Mouse (Mus musculus) kidney, adult 2 months (tissue): ENCODE measurements around the gene Krt5.

Source experiments
- CTCF ChIP-seq: fragments of 200-500 bp; conservative IDR thresholded peaks from 2 replicates; pipeline ENCODE4 v1.5.1; 2011; ENCODE audit warnings: low read depth, mild to moderate bottlenecking, control low read depth, low read length, moderate library complexity, mixed read lengths; ENCODE audit not compliant: insufficient read depth, insufficient read length
- POLR2A ChIP-seq: fragments of 200-500 bp; IDR thresholded peaks from one replicate; pipeline ENCODE4 v1.6.1; 2011; ENCODE audit warnings: low read depth, low read length, control low read depth

DNA sequence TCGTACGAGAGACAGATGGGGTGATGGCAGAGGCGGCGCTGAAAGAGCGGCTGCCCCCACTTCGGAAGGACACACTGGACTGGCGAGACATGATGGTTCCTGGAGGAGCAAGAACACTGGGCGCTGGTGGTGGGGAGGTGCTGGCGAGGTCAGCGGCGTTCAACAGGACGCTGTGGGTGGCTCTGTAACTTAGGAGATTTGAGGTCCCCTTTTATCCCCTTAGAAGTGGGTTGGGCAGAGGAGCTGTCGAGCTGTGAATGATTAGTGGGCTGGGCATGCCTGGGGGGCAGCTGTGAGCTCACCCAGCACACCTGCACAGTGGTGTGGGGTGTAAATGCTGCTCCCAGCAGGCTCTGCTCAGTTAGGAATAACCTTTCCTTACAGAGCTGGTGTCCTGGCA lies at the start of gene Krt5:
- no peak for TF ChIP-seq POLR2A
- no peak for TF ChIP-seq CTCF
